In the genomic region with DNA sequence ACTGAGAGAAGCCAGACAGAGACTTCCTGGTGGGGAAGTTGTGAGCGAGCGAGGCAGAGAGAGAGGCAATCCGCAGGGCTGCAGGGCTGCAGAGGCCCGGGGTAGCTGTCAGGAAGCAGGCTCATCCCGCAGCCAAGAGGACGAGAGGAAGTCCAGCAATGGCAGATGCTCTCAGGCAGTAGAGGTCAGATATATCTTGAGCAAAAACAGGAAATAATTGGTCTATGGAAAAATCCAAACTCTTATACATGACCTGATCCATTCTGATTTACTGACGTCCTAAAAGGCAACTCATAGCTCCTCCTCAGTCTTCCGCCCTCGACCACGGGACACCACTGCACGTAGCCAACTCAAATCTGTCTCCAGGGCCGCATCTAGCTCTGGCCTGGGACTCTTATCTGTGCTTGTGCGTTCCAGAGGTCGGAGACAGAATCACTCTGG, we compare ENCODE assay signal across 9 mouse cellular contexts. TPM values are rescaled to one million over a fixed set of nuclear protein-coding genes. Genes with fewer than 3 reads are reported as not detected.
DNase-seq lines count a peak whose midpoint lies in the region; ATAC-seq lines count a peak whose summit lies in the region.
"Had no signal": no experiment of that assay in that cellular context is flagged by ENCODE, and none has a peak within 500 bp of the region (broad histone marks: within the 10 kb centered on the region; RNA-seq: fewer than 3 reads in every experiment).

No protein-coding gene starts in this region.

- no peak overlapping the region for H3K9ac ChIP-seq in forebrain, embryonic 13.5 days
- no peak overlapping the region for H3K9ac ChIP-seq in embryonic facial prominence, embryonic 15.5 days
- H3K9ac ChIP-seq in forebrain, embryonic 15.5 days (replicated peaks) = no peak overlapping the region
- H3K9ac ChIP-seq in forebrain, embryonic 11.5 days (ENCODE audit: low read length) = no peak overlapping the region

- ATAC-seq in forebrain, embryonic 13.5 days = no peak
- 0 out of 2 replicates have a peak, but pooled peaks have one; percentile 19 for ATAC-seq in embryonic facial prominence, embryonic 15.5 days (ENCODE audit: insufficient number of reproducible peaks, low FRiP score, low TSS enrichment, low read depth)
- no peak for ATAC-seq in forebrain, embryonic 15.5 days (replicated peaks)
- no peak for ATAC-seq in forebrain, embryonic 11.5 days (replicated peaks; ENCODE audit: low FRiP score)
- ATAC-seq: CD4-positive, CD25-positive, alpha-beta regulatory T cell, adult 4 months had no signal

- peak overlapping the region; percentile 62 for H3K27ac ChIP-seq in forebrain, embryonic 10.5 days
- no peak overlapping the region; the same call in 1 of the 2 replicates for H3K27ac ChIP-seq in forebrain, embryonic 13.5 days
- H3K27ac ChIP-seq in embryonic facial prominence, embryonic 15.5 days (replicated peaks) = peak overlapping the region; percentile 34; the same call in 1 of the 2 replicates
- no peak overlapping the region for H3K27ac ChIP-seq in forebrain, embryonic 15.5 days (replicated peaks)
- no peak overlapping the region for H3K27ac ChIP-seq in forebrain, embryonic 11.5 days (ENCODE audit: low read depth, low read length)

- H3K4me3 ChIP-seq in forebrain, embryonic 10.5 days = no peak overlapping the region
- no peak overlapping the region for H3K4me3 ChIP-seq in forebrain, embryonic 13.5 days
- no peak overlapping the region for H3K4me3 ChIP-seq in embryonic facial prominence, embryonic 15.5 days (replicated peaks)
- H3K4me3 ChIP-seq in forebrain, embryonic 15.5 days = no peak overlapping the region
- H3K4me3 ChIP-seq in forebrain, embryonic 11.5 days (ENCODE audit: low read depth, low read length) = no peak overlapping the region

- peaks cover 30% of the 10 kb centered on the region for H3K36me3 ChIP-seq in forebrain, embryonic 10.5 days (replicated peaks)
- no peaks in the 10 kb centered on the region for H3K36me3 ChIP-seq in forebrain, embryonic 13.5 days (ENCODE audit: poor library complexity, severe bottlenecking)
- H3K36me3 ChIP-seq in embryonic facial prominence, embryonic 15.5 days = peaks cover 23% of the 10 kb centered on the region
- H3K36me3 ChIP-seq in forebrain, embryonic 15.5 days = no peaks in the 10 kb centered on the region
- no peaks in the 10 kb centered on the region; the same call in 1 of the 2 replicates for H3K36me3 ChIP-seq in forebrain, embryonic 11.5 days (ENCODE audit: control insufficient read depth, insufficient read depth, low read length)

- DNase-seq in forebrain, embryonic 10.5 days (ENCODE audit: extremely low spot score, low spot score) = no peak
- peak; percentile 38 for DNase-seq in kidney, adult 9 months
- peak; percentile 8 for DNase-seq in lung, postnatal 25 days (ENCODE audit: low spot score)
- DNase-seq in forebrain, embryonic 11.5 days (ENCODE audit: low spot score) = no peak
- no peak for DNase-seq in left cerebral cortex, postnatal 4 days

- H3K9me3 ChIP-seq in forebrain, embryonic 10.5 days = no peaks in the 10 kb centered on the region
- no peaks in the 10 kb centered on the region for H3K9me3 ChIP-seq in forebrain, embryonic 13.5 days (replicated peaks)
- no peaks in the 10 kb centered on the region for H3K9me3 ChIP-seq in embryonic facial prominence, embryonic 15.5 days (replicated peaks)
- no peaks in the 10 kb centered on the region for H3K9me3 ChIP-seq in forebrain, embryonic 15.5 days
- H3K9me3 ChIP-seq in forebrain, embryonic 11.5 days (ENCODE audit: control insufficient read depth, low read length) = no peaks in the 10 kb centered on the region

- 64% methylated on average over 14 of the region's 14 CpGs for WGBS in forebrain, embryonic 10.5 days
- 71% methylated on average over 14 of the region's 14 CpGs for WGBS in forebrain, embryonic 13.5 days
- 52% methylated on average over 14 of the region's 14 CpGs for WGBS in embryonic facial prominence, embryonic 15.5 days
- WGBS in forebrain, embryonic 15.5 days = 74% methylated on average over 14 of the region's 14 CpGs
- 65% methylated on average over 14 of the region's 14 CpGs for WGBS in forebrain, embryonic 11.5 days

- intact Hi-C loops in left cerebral cortex, postnatal 4 days (cut with DNase I) = no loop called here

- no peak overlapping the region for H3K4me2 ChIP-seq in forebrain, embryonic 13.5 days
- no peak overlapping the region for H3K4me2 ChIP-seq in embryonic facial prominence, embryonic 15.5 days (replicated peaks)
- no peak overlapping the region for H3K4me2 ChIP-seq in forebrain, embryonic 15.5 days (replicated peaks)
- no peak overlapping the region for H3K4me2 ChIP-seq in forebrain, embryonic 11.5 days (ENCODE audit: low read depth, low read length, severe bottlenecking)

- peaks cover 4% of the 10 kb centered on the region; the same call in 1 of the 2 replicates for H3K27me3 ChIP-seq in forebrain, embryonic 10.5 days (ENCODE audit: poor library complexity, severe bottlenecking)
- H3K27me3 ChIP-seq in forebrain, embryonic 13.5 days = no peaks in the 10 kb centered on the region
- H3K27me3 ChIP-seq in embryonic facial prominence, embryonic 15.5 days = no peaks in the 10 kb centered on the region
- no peaks in the 10 kb centered on the region for H3K27me3 ChIP-seq in forebrain, embryonic 15.5 days
- H3K27me3 ChIP-seq in forebrain, embryonic 11.5 days (ENCODE audit: control insufficient read depth, insufficient read depth, low read length) = no peaks in the 10 kb centered on the region

- H3K4me1 ChIP-seq in forebrain, embryonic 10.5 days = peaks cover 42% of the 10 kb centered on the region
- peaks cover 23% of the 10 kb centered on the region for H3K4me1 ChIP-seq in forebrain, embryonic 13.5 days
- peaks cover 35% of the 10 kb centered on the region for H3K4me1 ChIP-seq in embryonic facial prominence, embryonic 15.5 days
- H3K4me1 ChIP-seq in forebrain, embryonic 15.5 days = peaks cover 13% of the 10 kb centered on the region
- H3K4me1 ChIP-seq in forebrain, embryonic 11.5 days (replicated peaks; ENCODE audit: control insufficient read depth, insufficient read depth, low read length) = peaks cover 2% of the 10 kb centered on the region; the same call in 1 of the 2 replicates

RNA-seq across cellular contexts. Expression of gene Stx2, which starts 5.8 kb away (rescaled TPM):
- 24.9 and 25.3 TPM in 2 replicates for polyA plus RNA-seq in forebrain, embryonic 10.5 days (2016; fragmentation: Nextera tagmentation; extraction: Ambion mirVana)
- 17.1 and 18.1 TPM in 2 replicates for polyA plus RNA-seq in forebrain, embryonic 13.5 days (2015; fragmentation: Nextera tagmentation; extraction: Ambion mirVana)
- polyA plus RNA-seq in embryonic facial prominence, embryonic 15.5 days (2015; fragmentation: Nextera tagmentation; extraction: Ambion mirVana) = 32.7 and 34.9 TPM in 2 replicates
- 15.3 and 21.3 TPM in 2 replicates for polyA plus RNA-seq in forebrain, embryonic 15.5 days (2015; fragmentation: Nextera tagmentation; extraction: Ambion mirVana)
- polyA plus RNA-seq in forebrain, embryonic 11.5 days (2014; fragmentation: Nextera tagmentation; extraction: Ambion mirVana) = 29.6 and 32.3 TPM in 2 replicates
- total RNA-seq in left cerebral cortex, postnatal 4 days (2021) = 10 to 100 TPM; 30.4 to 33.2 TPM

RNA-seq across cellular contexts. Expression of gene Ran, which starts 17.3 kb away (rescaled TPM):
- 1,091 and 1,094 TPM in 2 replicates for polyA plus RNA-seq in forebrain, embryonic 10.5 days (2016; fragmentation: Nextera tagmentation; extraction: Ambion mirVana)
- polyA plus RNA-seq in forebrain, embryonic 13.5 days (2015; fragmentation: Nextera tagmentation; extraction: Ambion mirVana) = 746 and 789 TPM in 2 replicates
- polyA plus RNA-seq in embryonic facial prominence, embryonic 15.5 days (2015; fragmentation: Nextera tagmentation; extraction: Ambion mirVana) = 437 and 441 TPM in 2 replicates
- polyA plus RNA-seq in forebrain, embryonic 15.5 days (2015; fragmentation: Nextera tagmentation; extraction: Ambion mirVana) = 487 and 494 TPM in 2 replicates
- 917 and 946 TPM in 2 replicates for polyA plus RNA-seq in forebrain, embryonic 11.5 days (2014; fragmentation: Nextera tagmentation; extraction: Ambion mirVana)
- 100 to 1,000 TPM; 164 to 165 TPM for total RNA-seq in left cerebral cortex, postnatal 4 days (2021)

RNA-seq across cellular contexts. Expression of gene Rimbp2, which starts 49.3 kb away (rescaled TPM):
- polyA plus RNA-seq in forebrain, embryonic 10.5 days (2016; fragmentation: Nextera tagmentation; extraction: Ambion mirVana) = 0.27 and 0.70 TPM in 2 replicates
- 1.2 and 1.4 TPM in 2 replicates for polyA plus RNA-seq in forebrain, embryonic 13.5 days (2015; fragmentation: Nextera tagmentation; extraction: Ambion mirVana)
- 0.17 and 0.34 TPM in 2 replicates for polyA plus RNA-seq in embryonic facial prominence, embryonic 15.5 days (2015; fragmentation: Nextera tagmentation; extraction: Ambion mirVana)
- polyA plus RNA-seq in forebrain, embryonic 15.5 days (2015; fragmentation: Nextera tagmentation; extraction: Ambion mirVana) = 3.2 and 3.4 TPM in 2 replicates
- 0.44 and 0.95 TPM in 2 replicates for polyA plus RNA-seq in forebrain, embryonic 11.5 days (2014; fragmentation: Nextera tagmentation; extraction: Ambion mirVana)
- total RNA-seq in left cerebral cortex, postnatal 4 days (2021) = 10 to 100 TPM; 67.1 to 68.9 TPM

Comparison
In these comparisons a context has a peak if more than half of its experiments do, and no peak if none do; other contexts are left out.
1. H3K27ac ChIP-seq: peak in forebrain, embryonic 10.5 days (single experiment) and embryonic facial prominence, embryonic 15.5 days (single experiment); none in forebrain, embryonic 13.5 days (single experiment), forebrain, embryonic 15.5 days (single experiment) and forebrain, embryonic 11.5 days (single experiment).
2. DNase-seq: peak in kidney, adult 9 months (single experiment) and lung, postnatal 25 days (single experiment); none in forebrain, embryonic 10.5 days (single experiment), forebrain, embryonic 11.5 days (single experiment) and left cerebral cortex, postnatal 4 days (single experiment).